Mouse (Mus musculus): ENCODE results near the gene Mylk4.

DNA sequence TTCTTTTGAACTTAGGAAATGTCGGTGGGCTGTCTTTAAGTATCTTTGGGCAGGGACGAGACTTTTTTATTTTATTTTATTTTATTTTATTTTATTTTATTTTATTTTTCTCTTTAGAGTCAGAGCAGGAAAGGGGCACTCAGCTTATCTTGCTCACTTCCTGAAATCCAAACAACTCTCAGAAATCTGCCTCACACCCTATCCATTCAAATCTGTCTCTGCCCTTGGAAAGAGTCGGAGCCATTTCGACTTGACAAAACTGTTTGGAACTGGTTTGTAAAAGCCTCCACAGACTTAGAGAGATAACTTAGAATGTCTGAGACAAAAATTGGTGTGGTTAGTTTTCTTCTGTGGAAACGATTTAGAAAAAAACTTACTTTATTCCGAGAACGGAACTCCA lies 113.0 kb downstream of the Mylk4 start:
- TF ChIP-seq CTCF (IDR thresholded peaks at IDR 0.05; ENCODE audit: low read depth, low read length) (no peak), POLR2A (IDR thresholded peaks at IDR 0.05; ENCODE audit: borderline replicate concordance, low read depth, low read length) (no peak)
